Mouse (Mus musculus) forebrain, embryonic 12.5 days (tissue): ENCODE results near the gene St8sia2. TPM values are rescaled to one million over a fixed set of nuclear protein-coding genes. Genes with fewer than 3 reads are reported as not detected.

Experiments
- ATAC-seq: fragments of 200-750 bp; cut with Nextera tagmentation; 2 replicates; pipeline ENCODE4 v1.8.0; 2017; ENCODE audit warnings: moderate TSS enrichment; ENCODE audit not compliant: low FRiP score
- H3K27ac ChIP-seq: fragments of 300-500 bp; sonication (generic); 2 replicates; pipeline ENCODE4 v1.5.1; 2016; ENCODE audit warnings: mild to moderate bottlenecking
- H3K27me3 ChIP-seq: fragments of 300-500 bp; sonication (generic); 2 replicates; pipeline ENCODE4 v1.6.1; 2016; ENCODE audit warnings: mild to moderate bottlenecking
- H3K36me3 ChIP-seq: fragments of 300-500 bp; sonication (generic); replicated peaks from 2 replicates; pipeline ENCODE4 v1.6.1; 2016; ENCODE audit warnings: mild to moderate bottlenecking
- H3K4me1 ChIP-seq: fragments of 300-500 bp; sonication (generic); 2 replicates; pipeline ENCODE4 v1.6.1; 2016
- H3K4me2 ChIP-seq: fragments of 300-500 bp; sonication (generic); 2 replicates; pipeline ENCODE4 v1.6.1; 2016; ENCODE audit warnings: mild to moderate bottlenecking, moderate library complexity
- H3K4me3 ChIP-seq: fragments of 300-500 bp; sonication (generic); replicated peaks from 2 replicates; pipeline ENCODE4 v1.5.1; 2016; ENCODE audit warnings: mild to moderate bottlenecking
- H3K9ac ChIP-seq: fragments of 300-500 bp; sonication (generic); 2 replicates; pipeline ENCODE4 v1.6.1; 2016; ENCODE audit warnings: mild to moderate bottlenecking
- H3K9me3 ChIP-seq: fragments of 300-500 bp; sonication (generic); 2 replicates; pipeline ENCODE4 v1.6.1; 2016
- WGBS: fragments of 180-500 bp; shearing (Covaris S2); methylation state at CpG from one replicate; pipeline ENCODE4 v1.1.7; 2016; 5-methylcytosine and 5-hydroxymethylcytosine counted together
- polyA plus RNA-seq: library from polyadenylated mRNA; unstranded; fragments of >200 nt; fragmentation: Nextera tagmentation; extraction: Ambion mirVana; gene quantifications from 2 replicates; pipeline ENCODE4 v1.2.1, GENCODE M21; 2016

The St8sia2 gene
- polyA plus RNA-seq, 1 experiment from 2014 or later, result 45.9 TPM

DNA sequence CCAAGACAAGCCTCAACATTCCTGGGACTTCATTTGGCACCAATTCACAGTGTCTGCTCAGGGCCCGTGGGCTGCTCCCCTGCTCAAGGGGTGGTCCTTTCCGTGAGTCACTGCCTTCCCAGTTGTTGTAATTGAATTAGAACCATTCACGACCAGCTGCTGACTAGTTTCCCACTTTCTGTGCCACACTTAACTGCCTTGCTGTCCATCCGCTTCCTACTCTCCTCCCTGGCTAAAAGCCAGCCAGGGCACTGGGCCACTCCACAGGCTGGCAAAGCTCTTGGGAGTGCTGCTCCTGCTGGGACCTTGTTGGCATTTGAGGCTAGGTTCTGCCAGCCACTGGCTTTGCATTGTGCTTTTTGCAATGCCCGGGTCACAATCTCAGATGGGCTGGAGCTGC, 59.0 kb downstream of the St8sia2 start:
- 68% methylated on average over 5 of the region's 5 CpGs for WGBS

DNA sequence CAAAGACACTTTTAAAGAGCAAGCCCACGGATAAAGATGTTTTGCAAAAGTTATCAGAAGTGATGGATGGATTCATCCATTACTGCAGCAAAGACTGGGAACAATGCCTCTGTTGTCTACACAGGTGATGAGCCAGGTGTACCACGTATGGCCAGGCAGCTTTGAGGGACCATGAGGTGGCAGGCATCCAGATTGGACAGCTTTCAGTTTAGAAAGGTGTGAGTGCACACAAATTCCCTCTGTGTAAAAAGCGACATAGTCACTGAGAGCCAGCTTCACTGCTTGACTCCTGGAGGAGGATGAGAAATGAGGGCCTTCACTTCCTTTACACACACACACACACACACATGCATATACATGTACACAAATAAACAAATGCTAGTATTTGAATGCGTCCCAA, 60.4 kb downstream of the St8sia2 start:
- Histone ChIP-seq H3K4me1 (no peaks in the 10 kb centered on the region), H3K9me3 (0 out of 2 replicates have a peak, but pooled peaks cover 3% of the 10 kb centered on the region), H3K4me3 (no peak overlapping the region), H3K36me3 (peaks cover 84% of the 10 kb centered on the region), H3K4me2 (no peak overlapping the region), H3K9ac (no peak overlapping the region), H3K27ac (no peak overlapping the region), H3K27me3 (no peaks in the 10 kb centered on the region)
- no peak for ATAC-seq
- 93% methylated on average over 4 of the region's 4 CpGs for WGBS

More for the DNA sequence above, 59.0 kb downstream of the St8sia2 start:
- H3K4me1 ChIP-seq, result no peaks in the 10 kb centered on the region
- H3K9me3 ChIP-seq, result 0 out of 2 replicates have a peak, but pooled peaks cover 3% of the 10 kb centered on the region
- peaks cover 87% of the 10 kb centered on the region for H3K36me3 ChIP-seq
- no peak overlapping the region for H3K4me2 ChIP-seq
- no peak for ATAC-seq
- H3K27me3 ChIP-seq, result no peaks in the 10 kb centered on the region
- H3K27ac ChIP-seq, result no peak overlapping the region
- H3K9ac ChIP-seq, result no peak overlapping the region
- no peak overlapping the region for H3K4me3 ChIP-seq

DNA sequence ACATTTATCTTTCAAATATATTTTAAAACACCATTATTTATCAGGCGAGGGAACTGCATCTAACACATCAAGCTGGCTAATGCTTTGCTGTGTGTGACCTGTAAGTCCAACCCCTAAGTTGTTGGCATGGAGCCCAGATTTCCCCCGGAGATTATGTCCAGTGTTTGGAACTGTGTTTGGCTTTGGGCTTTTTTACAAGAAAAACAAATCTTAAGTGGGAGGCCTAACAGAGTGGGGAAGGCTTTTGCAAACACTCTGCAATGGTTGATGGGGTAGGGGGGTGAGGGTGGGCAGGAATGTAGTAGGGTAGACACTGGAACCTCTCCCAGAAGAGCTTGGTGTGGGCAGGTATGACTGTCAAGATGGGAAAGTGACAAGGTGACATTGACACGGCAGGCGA, 71.8 kb downstream of the St8sia2 start:
- no peak overlapping the region for H3K4me2 ChIP-seq
- H3K4me3 ChIP-seq, result no peak overlapping the region
- no peaks in the 10 kb centered on the region for H3K27me3 ChIP-seq
- no peak overlapping the region for H3K9ac ChIP-seq
- no peaks in the 10 kb centered on the region for H3K9me3 ChIP-seq
- H3K27ac ChIP-seq, result 0 out of 2 replicates have a peak overlapping the region, but pooled peaks have one; percentile 50
- 58% methylated on average over 4 of the region's 4 CpGs for WGBS
- H3K36me3 ChIP-seq, result peaks cover 70% of the 10 kb centered on the region
- peak; percentile 66; the same call in 1 of the 2 replicates for ATAC-seq
- H3K4me1 ChIP-seq, result peaks cover 16% of the 10 kb centered on the region

DNA sequence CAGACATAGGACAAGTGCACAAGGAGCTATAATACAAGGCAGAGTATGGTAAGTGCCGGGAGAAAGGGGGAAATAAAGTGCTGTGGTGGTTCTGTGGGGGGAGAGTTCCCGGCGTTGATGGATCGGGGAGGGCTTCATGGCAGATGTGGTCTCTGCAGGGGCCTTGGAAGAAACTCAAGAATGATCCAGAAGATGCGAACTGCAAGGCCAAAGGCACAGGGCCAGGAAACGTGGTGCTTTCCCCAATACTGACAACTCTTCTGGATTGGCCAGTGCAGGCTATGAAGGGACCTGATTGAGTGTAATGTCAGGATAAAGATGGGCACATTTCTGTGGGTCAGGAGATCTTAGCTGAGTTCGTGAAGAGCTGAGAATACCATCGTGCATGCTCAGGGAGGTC, 74.3 kb downstream of the St8sia2 start:
- Histone ChIP-seq H3K27me3 (no peaks in the 10 kb centered on the region), H3K36me3 (peaks cover 46% of the 10 kb centered on the region), H3K27ac (no peak overlapping the region), H3K4me2 (no peak overlapping the region), H3K4me3 (no peak overlapping the region), H3K9me3 (no peaks in the 10 kb centered on the region), H3K4me1 (peaks cover 16% of the 10 kb centered on the region), H3K9ac (no peak overlapping the region)
- WGBS, result 93% methylated on average over 8 of the region's 8 CpGs
- ATAC-seq, result no peak

DNA sequence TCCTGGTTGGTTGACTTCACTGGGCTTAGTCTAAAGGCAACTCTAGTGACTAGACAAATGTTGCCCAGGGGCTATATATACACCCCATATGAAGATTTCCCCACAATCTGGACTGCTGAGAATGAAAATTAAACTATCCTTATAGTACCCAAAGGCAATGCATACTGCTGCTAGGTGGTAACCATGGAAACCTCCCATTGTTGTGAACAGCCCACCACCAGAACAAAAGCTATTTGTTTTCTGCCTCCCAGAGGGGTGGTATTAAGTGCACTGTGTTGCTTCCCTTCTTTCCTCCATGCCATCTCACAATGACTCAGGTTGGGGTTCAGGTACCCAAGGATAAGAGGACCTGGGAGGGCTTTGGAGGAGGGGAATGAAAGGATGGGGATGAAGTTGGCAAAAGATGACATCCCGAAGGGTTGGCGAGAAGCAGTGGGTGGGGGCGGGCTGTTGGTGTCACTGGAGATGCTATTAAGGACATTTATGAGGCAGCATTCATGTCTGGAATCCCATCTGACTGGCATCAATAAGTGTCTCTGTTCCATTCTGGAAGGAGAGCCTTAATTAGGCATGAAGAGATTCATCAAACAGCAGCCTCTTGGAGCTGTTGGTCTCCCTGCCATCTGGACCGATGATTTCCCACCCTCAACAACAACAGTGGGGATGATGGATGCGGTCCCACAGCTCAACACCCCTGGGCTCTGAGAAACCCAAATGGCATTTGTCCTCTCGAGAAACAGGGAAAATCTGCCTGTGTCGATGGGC, 75.3 kb downstream of the St8sia2 start:
- Histone ChIP-seq H3K36me3 (peaks cover 37% of the 10 kb centered on the region), H3K4me3 (no peak overlapping the region), H3K9me3 (no peaks in the 10 kb centered on the region), H3K4me1 (peaks cover 19% of the 10 kb centered on the region), H3K4me2 (no peak overlapping the region), H3K27me3 (no peaks in the 10 kb centered on the region), H3K27ac (no peak overlapping the region), H3K9ac (no peak overlapping the region)
- 87% methylated on average over 7 of the region's 7 CpGs for WGBS
- no peak for ATAC-seq

DNA sequence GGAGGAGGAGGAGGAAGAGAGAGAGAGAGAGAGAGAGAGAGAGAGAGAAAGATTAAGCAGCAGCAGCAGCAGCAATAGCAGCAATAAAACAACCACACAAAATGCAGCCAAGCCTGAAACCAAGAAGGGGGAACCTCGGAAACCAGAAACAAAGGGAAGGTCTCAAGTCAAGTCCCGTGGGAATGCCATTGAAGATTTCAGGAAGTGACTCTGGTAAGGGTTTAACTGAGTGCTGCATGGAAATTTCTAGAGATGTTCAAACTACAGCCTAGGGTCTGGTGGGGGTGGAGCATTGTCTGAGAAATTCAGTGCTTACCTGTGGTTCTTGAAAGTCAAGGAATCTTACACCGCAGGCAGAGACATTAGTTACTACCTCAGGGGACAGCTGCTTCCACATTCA, 77.4 kb downstream of the St8sia2 start:
- Histone ChIP-seq H3K9me3 (no peaks in the 10 kb centered on the region), H3K36me3 (peaks cover 18% of the 10 kb centered on the region), H3K4me2 (no peak overlapping the region), H3K4me1 (peaks cover 10% of the 10 kb centered on the region; the same call in 1 of the 2 replicates), H3K27ac (no peak overlapping the region), H3K4me3 (no peak overlapping the region), H3K27me3 (no peaks in the 10 kb centered on the region), H3K9ac (no peak overlapping the region)
- 69% methylated on average over 3 of the region's 3 CpGs for WGBS
- no peak for ATAC-seq

DNA sequence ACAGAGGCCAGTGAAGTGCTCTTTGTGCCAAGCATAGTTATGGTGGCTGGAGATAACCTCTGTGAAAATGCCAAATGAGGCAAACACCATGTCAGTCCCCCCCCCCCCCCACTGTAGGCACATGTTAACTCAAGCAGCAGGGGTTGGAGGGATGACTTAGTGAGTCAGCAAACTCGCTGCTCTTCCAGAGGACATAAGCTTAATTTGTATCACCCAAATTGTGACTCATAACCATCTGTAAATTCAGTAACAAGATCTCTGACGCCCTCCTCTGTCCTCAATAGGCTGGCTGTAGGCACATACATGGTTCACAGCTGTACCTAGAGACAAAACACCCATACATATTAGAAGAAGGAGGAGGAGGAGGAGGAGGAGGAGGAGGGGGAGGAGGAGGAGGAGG, 77.8 kb downstream of the St8sia2 start:
- no peaks in the 10 kb centered on the region for H3K27me3 ChIP-seq
- no peaks in the 10 kb centered on the region for H3K9me3 ChIP-seq
- H3K9ac ChIP-seq, result no peak overlapping the region
- H3K36me3 ChIP-seq, result peaks cover 14% of the 10 kb centered on the region
- peaks cover 7% of the 10 kb centered on the region; the same call in 1 of the 2 replicates for H3K4me1 ChIP-seq
- H3K4me3 ChIP-seq, result no peak overlapping the region
- H3K4me2 ChIP-seq, result no peak overlapping the region
- H3K27ac ChIP-seq, result no peak overlapping the region
- WGBS, result 76% methylated on average over 2 of the region's 2 CpGs
- no peak for ATAC-seq

DNA sequence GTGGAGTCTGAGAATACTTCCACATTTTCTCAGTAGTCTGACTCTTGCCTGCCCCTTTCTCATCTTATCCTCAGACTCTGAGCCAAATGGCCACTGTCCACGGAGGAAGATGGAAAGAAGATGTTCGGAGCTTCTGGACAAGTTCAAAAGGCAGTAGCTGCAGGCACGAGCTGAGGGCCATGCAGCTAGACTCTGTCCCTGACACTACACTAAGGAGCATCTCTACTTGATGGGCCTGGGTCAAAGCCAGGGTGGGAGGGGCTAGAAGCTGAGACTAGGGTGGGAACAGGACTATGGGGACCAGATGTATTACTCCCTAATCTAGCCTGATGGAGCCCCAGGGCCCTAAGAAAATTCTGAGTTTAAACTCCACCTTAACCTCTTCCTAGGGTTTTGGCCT, 80.5 kb downstream of the St8sia2 start:
- no peak for ATAC-seq
- Histone ChIP-seq H3K4me3 (no peak overlapping the region), H3K4me2 (no peak overlapping the region), H3K36me3 (no peaks in the 10 kb centered on the region), H3K4me1 (peaks cover 4% of the 10 kb centered on the region; the same call in 1 of the 2 replicates), H3K9me3 (no peaks in the 10 kb centered on the region), H3K27ac (no peak overlapping the region), H3K27me3 (no peaks in the 10 kb centered on the region), H3K9ac (no peak overlapping the region)
- WGBS, result 81% methylated on average over 3 of the region's 3 CpGs

DNA sequence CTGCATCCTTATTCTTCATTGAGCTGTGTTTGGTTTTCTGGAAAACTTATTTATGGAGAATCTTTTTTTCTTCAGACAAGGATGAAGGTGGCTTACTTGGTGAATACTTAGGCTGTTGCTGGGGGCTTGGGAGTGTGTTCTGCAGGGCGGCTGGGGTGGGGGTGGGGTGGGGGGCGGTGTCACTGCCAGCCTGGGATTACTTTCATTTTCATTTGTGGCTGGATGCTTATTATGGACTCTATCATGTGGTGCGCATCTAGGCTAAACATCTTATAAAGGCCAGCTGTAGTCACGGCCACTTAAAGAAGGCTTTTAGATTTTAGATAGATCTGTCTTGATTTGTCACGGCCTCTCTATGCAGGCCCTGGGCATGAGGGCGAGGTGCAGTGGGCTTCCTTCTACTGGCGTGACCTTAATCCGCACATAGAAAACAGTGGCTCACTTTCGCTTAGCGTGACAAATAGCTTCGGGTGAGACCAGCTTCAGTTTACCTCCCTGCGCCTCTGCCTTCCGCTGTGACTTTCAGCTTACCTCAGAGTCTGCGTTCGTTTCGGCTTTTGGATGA, 92.5 kb downstream of the St8sia2 start:
- Histone ChIP-seq H3K9ac (no peak overlapping the region), H3K36me3 (no peaks in the 10 kb centered on the region), H3K4me3 (no peak overlapping the region), H3K4me2 (no peak overlapping the region), H3K27me3 (peaks cover 28% of the 10 kb centered on the region), H3K4me1 (peaks cover 36% of the 10 kb centered on the region), H3K9me3 (no peaks in the 10 kb centered on the region), H3K27ac (no peak overlapping the region)
- WGBS, result 84% methylated on average over 16 of the region's 16 CpGs
- ATAC-seq, result no peak

DNA sequence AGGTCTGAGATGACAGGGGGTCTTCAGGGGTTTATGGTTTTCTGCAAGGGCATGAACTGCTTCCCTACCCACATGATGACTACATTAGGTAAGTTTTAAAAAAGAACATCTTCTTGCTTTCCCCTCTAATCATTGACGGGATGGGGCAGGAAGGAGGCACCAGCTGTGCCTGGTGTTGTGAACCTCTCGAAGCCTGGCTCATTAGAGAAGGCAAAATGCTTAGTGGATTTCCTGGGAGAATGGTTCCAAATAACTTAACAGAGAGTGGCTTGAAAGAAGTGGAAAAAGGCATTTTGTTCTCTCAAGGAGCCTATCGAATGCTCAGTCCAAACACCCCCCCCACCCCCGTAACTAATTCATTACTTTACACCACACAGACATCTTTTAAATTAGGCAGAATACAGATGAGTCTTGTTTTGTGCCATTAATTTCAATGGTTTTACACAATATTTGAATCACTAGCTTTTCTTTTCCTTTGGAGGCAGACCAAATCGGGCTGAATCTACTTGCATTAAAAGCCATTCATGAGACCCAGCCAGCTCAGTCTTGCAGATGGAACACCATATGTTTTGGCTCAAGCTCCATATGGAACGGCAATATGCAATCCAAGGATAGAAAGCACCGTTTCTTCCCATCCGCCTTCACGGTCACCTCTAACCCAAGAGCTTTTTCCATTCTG, 95.7 kb downstream of the St8sia2 start:
- no peak overlapping the region for H3K4me2 ChIP-seq
- ATAC-seq, result peak; percentile 81
- 27% methylated on average over 9 of the region's 9 CpGs for WGBS
- H3K4me1 ChIP-seq, result peaks cover 36% of the 10 kb centered on the region
- no peaks in the 10 kb centered on the region for H3K36me3 ChIP-seq
- H3K9me3 ChIP-seq, result no peaks in the 10 kb centered on the region
- no peak overlapping the region for H3K4me3 ChIP-seq
- no peak overlapping the region for H3K9ac ChIP-seq
- H3K27me3 ChIP-seq, result peaks cover 51% of the 10 kb centered on the region
- H3K27ac ChIP-seq, result 0 out of 2 replicates have a peak overlapping the region, but pooled peaks have one; percentile 54

DNA sequence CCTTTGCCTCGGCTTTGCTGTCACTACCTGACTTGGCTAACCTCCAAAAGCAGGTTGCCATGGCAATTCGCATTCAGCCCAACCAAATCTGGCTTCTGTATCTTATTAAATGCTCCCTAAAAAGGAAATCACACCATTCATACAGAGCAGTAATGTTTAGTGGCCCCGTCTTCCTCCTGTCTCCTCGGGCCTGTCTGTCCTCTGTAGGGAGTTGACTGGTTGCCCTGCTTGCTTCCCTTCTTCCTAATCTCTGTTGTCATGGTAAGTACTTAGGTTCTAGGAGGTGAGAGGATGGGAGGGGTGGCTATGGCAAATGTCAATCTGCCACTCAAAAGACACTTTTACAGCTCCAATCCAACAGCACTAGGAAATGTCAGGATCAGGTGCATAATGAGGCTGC, 101.6 kb downstream of the St8sia2 start:
- Histone ChIP-seq H3K9me3 (no peaks in the 10 kb centered on the region), H3K4me3 (no peak overlapping the region), H3K4me2 (no peak overlapping the region), H3K4me1 (peaks cover 8% of the 10 kb centered on the region), H3K27ac (no peak overlapping the region), H3K9ac (no peak overlapping the region), H3K27me3 (peaks cover 31% of the 10 kb centered on the region), H3K36me3 (no peaks in the 10 kb centered on the region)
- ATAC-seq, result 0 out of 2 replicates have a peak, but pooled peaks have one; percentile 20
- WGBS, result 24% methylated on average over 4 of the region's 4 CpGs

DNA sequence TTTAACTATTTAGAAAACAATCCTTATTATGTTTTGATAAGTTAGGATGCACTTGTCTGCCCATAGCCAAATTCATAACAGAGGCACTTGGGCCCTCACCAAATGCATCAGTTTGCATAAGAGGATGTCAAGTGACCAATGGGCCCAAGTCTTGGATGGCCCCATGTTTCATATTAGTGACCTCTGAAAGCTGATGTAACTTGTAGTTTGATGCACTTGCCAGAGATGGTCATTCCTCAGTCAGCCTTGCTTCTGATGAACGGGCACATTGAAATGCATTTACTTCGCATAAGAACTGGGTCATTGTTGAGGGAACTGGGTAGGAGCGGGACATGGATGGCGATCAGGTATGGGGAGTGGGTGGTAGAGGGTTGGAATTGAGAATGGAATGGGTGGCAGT, 102.6 kb downstream of the St8sia2 start:
- no peak overlapping the region for H3K27ac ChIP-seq
- H3K9me3 ChIP-seq, result no peaks in the 10 kb centered on the region
- H3K4me1 ChIP-seq, result peaks cover 7% of the 10 kb centered on the region
- H3K9ac ChIP-seq, result no peak overlapping the region
- no peak for ATAC-seq
- H3K36me3 ChIP-seq, result no peaks in the 10 kb centered on the region
- H3K4me2 ChIP-seq, result no peak overlapping the region
- H3K4me3 ChIP-seq, result no peak overlapping the region
- WGBS, result 86% methylated on average over 4 of the region's 4 CpGs
- H3K27me3 ChIP-seq, result peaks cover 24% of the 10 kb centered on the region
